Mouse (Mus musculus): ENCODE measurements around the gene Tbccd1.

DNA sequence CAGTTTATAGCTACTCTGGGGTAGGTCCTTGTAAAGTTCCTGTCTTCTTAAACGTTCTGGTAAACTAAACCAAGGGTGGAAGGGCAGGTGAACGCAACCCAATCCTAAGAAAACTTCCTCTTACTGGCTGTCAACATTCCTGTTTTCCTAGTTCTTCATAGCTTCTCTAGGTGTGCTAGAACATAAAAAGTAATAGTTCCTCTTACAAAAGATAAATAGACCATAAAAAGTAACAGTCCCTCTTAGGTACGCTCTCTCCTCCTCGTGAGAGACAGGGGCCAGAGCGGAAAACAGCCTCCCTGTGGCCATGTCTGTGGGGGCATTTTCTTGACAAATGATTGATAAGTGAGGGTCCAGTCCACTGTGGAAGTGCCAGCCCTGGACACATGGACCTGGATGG lies 12.6 kb downstream of the Tbccd1 start:
- no peak for TF ChIP-seq MAX (IDR thresholded peaks at IDR 0.05)
- TF ChIP-seq CTCF (IDR thresholded peaks at IDR 0.05; ENCODE audit: control insufficient read depth, insufficient read depth, insufficient read length) = no peak
- TF ChIP-seq CEBPB (IDR thresholded peaks at IDR 0.05; ENCODE audit: low read depth) = no peak
